Mouse (Mus musculus) frontal cortex, postnatal 10 days (tissue): ENCODE measurements around the gene Sync.
A peak's percentile ranks its signal among the peaks of the same experiment; 100 is the strongest.

Experiments
- DNase-seq, 2 experiments: peaks; one replicate each; pipeline ENCODE4 v3.0.0; 2022; ENCODE audit warnings: low spot score in 2 of 2, mixed read lengths in 1 of 2

Gene Sync

DNA sequence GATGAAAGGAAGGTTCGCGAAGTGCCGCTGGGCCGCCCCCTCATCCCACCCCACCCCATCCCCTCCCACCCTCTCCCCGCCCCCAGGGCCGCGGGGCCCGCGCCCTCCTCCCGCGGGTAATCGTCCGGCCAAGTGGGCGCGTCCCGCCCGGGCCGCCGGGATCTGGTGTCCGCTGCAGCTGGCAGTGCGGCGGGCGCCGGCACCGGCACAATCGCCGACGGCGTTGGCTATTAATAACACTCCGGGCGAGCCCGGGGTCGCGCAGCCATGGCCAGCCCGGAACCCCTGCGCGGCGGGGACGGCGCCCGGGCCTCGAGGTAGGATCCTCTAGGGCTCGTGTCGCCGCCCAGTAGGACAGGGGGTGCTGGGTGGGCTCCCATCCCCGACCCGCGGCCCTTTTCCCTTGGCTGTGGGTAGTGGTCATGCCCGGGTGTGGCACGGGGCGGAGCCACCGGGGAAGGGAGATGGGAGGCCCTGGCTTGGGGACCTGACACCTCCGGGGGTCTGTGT is at the start of gene Sync:
Sync (plus strand) TSS at position 146 of the 510 bp plus-strand sequence.
- no peak for DNase-seq

DNA sequence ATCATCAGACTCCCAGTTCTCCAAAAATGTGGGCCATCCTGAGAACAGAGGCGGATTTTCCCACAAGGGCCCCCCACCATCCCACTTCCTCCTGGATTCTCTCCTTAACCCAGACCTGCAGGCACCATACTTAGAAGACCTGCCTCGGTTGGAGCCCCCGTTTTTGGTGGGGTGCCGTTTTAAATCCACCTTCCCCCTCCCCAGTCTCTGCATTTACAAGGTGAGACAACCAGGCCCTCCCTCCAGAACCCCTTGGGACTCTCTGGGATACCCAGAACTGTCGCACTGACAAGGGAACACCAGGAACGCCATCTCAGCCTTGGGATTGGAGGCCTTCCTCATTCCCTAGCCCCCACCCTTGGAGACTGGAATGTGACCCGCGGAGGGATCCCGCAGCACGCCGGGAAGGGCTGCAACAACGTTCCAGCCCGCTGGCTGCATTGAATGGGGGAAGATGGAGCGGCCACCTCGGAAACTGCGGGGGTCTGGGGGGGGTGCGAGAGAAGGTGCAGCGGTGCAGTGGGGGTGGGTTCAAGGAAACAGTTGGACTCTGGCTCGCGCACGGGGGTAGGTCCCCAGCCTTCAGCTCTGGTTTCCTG is 49.5 kb upstream of the Sync start:
- DNase-seq: no peak

- DNase-seq: no peak
Observed at GRCm38 (mm10) chr4:129238579-129239016, 48.8 kb upstream of the Sync start.

DNA sequence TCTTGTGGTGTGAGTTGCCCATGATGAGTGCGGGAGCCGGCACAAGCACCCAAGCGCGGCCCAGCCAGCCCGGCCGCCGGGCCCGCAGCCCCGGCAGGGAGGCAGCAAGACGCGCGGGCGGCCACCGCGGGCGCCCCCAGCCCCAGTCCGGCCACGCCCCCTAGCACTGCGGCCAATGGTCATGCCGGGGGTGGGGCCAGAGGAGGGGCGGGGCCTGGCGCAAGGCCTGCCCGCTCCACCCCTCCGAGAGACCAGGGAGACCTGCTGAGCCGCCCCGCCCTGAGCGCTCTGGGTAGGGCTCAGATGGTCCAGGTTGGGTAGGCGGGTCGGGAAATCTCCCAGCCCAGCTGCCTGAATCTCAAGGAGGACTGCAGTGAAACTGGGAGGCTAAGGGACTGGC is 48.3 kb upstream of the Sync start:
- DNase-seq: peak; percentile 64 to 71

- no peak for DNase-seq
Observed at GRCm38 (mm10) chr4:129241898-129242297, 45.5 kb upstream of the Sync start.

- DNase-seq: no peak
Observed at GRCm38 (mm10) chr4:129242327-129242726, 45.1 kb upstream of the Sync start.

DNA sequence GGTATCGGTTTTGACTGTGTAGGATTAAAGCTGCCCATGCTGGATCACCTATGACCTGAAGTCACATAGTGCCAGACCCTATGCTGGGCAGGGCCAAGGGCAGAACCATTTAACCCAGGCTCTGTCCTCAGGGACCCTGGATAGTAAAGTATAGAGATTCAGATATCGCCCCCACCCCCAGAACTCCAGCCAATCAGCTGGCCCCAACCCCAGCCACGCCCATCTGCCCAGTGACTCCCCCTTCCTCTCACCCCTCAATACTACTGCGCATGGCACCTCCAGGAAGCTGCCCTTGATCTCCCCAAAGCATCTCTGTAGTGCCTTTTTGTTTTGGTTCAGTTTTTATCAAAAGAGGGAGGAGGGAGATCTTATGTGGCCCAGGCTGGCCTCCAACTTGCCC is 44.7 kb upstream of the Sync start:
- DNase-seq: no peak

GRCm38 (mm10) chr4:129244802-129245201 is 42.6 kb upstream of the Sync start:
- DNase-seq: no peak

DNA sequence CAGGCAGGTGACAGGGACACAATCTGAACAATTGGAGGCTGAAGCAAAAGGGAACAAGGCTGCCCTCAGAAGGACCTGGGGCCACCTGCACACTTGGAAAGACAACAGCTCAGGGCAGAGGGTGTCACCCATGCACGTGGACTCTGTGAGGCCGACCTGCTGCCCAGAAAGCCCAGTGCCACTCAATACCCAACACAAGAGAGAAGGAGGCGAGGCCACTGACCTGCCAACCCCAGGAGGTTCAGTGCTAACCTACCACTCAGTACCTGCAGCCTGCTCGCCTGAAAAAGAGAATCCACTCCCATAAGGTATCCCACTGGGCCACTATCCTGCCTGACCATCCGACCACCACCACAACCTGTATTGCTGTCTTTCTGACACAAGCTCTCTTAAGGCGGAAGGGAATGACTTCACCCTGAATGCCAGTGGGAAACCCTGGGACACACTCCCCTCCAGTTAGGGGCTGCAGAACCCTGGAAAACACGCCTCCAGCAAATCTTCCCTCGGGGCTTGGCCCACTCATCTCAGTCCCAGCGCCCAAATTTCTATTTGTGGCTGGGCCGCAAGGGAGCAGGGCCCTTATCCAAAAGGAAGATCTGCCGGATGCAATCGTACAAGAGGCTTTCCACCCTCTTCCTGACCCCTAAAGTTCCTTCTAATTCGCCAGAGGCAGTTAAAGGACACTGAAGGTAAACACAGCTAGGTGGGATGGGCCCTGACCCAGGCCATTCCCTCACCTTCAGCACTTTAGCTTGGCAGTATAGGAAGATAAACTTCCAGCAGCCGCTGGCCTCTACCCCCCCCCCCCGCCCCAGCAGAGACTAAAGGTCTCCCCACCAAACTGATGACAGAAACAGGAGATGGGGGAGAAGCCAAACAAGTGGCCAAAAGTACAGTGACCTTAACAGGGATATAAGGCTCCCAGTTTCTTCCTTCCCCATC is 40.8 kb upstream of the Sync start:
- no peak for DNase-seq

- DNase-seq: no peak
Observed at GRCm38 (mm10) chr4:129247381-129248242, 39.8 kb upstream of the Sync start.

- no peak for DNase-seq
Observed at GRCm38 (mm10) chr4:129248243-129248767, 39.1 kb upstream of the Sync start.

- no peak for DNase-seq
Observed at GRCm38 (mm10) chr4:129249288-129249687, 38.1 kb upstream of the Sync start.

GRCm38 (mm10) chr4:129250759-129251481 is 36.5 kb upstream of the Sync start:
- DNase-seq: no peak

- no peak for DNase-seq
Observed at GRCm38 (mm10) chr4:129251482-129252125, 35.8 kb upstream of the Sync start.

DNA sequence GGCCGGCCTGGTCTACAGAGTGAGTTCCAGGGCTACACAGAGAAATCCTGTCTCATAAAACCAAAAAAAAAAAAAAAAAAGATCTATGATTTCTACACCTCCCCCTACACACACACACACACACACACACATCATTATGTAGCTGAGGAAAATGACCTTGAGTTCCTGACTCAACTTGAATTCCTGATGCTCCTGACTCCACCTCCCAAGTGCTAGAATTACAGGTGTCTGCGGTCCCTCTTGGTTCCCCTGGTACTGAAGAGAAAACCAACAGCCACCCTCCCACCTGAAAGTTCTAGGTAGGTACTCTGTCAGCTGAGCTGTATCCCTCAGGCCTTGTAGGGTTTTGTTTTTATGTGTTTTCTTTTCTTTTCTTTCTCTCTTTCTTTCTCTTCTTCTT is 34.9 kb upstream of the Sync start:
- DNase-seq: no peak

- DNase-seq: no peak
Observed at GRCm38 (mm10) chr4:129254571-129254970, 32.8 kb upstream of the Sync start.

DNA sequence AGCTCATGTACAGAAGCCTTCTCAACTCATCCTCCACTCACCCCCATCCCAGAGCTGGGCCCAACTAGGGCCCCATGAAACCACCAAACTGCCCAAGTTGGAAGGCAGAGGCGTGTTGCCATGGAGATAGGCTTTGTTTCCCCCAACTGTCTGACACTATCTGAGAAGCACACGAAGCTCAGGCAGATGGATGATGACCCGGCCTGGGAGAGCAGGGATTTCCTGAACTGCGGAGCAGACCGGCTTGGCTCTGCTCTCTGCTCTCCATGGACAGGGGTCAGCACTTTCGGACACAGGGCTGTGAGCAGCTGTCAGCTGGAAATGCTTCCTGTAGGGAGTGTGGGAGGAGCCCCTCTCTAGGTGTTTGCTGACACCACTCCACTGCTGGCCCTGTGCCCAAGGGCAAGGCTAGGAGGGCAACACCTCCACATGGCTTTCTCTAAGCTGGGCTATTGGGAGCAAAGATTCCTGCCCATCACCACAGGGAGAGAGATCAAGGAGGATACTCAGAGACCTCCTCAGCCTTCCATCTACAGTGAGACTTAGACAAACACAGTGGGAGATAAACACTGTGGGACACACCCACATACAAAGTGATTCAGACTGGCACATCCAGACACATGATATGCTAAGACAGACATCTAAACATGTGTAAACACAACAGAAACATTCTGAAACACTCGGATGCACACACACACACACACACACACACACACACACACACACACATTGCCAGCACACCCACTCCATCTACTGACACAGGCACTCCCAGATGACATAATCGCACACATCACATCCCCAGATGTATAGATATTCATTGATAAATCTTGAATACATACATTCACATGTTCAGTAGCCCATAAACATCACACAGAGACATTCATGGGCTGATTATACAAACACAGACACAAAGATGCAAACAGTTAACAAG is 30.7 kb upstream of the Sync start:
- no peak for DNase-seq

- no peak for DNase-seq
Observed at GRCm38 (mm10) chr4:129259101-129259500, 28.3 kb upstream of the Sync start.

- no peak for DNase-seq
Observed at GRCm38 (mm10) chr4:129260678-129261077, 26.7 kb upstream of the Sync start.
